Mouse (Mus musculus) forebrain, embryonic 11.5 days (tissue): Measurements from ENCODE around the gene Gm17334. TPM values are rescaled to one million over a fixed set of nuclear protein-coding genes. Genes with fewer than 3 reads are reported as not detected.

Experiments
- ATAC-seq: fragments of 200-750 bp; cut with Nextera tagmentation; replicated peaks from 2 replicates; pipeline ENCODE4 v1.8.0; 2017; ENCODE audit warnings: moderate TSS enrichment; ENCODE audit not compliant: low FRiP score
- DNase-seq: peaks from one replicate; pipeline ENCODE4 v3.0.0-alpha.2; 2017; ENCODE audit warnings: low spot score
- H3K27ac ChIP-seq: fragments of 300-500 bp; sonication (generic); 2 replicates; pipeline ENCODE4 v1.5.1; 2014; ENCODE audit warnings: low read depth, low read length
- H3K27me3 ChIP-seq: fragments of 300-500 bp; sonication (generic); 2 replicates; pipeline ENCODE4 v1.6.1; 2014; ENCODE audit warnings: mild to moderate bottlenecking, low read length, mixed read lengths; ENCODE audit not compliant: control insufficient read depth, insufficient read depth
- H3K36me3 ChIP-seq: fragments of 300-500 bp; sonication (generic); 2 replicates; pipeline ENCODE4 v1.6.1; 2014; ENCODE audit warnings: mild to moderate bottlenecking, low read length, moderate library complexity, mixed read lengths; ENCODE audit not compliant: control insufficient read depth, insufficient read depth
- H3K4me1 ChIP-seq: fragments of 300-500 bp; sonication (generic); replicated peaks from 2 replicates; pipeline ENCODE4 v1.6.1; 2014; ENCODE audit warnings: low read length, mixed read lengths; ENCODE audit not compliant: control insufficient read depth, insufficient read depth
- H3K4me2 ChIP-seq: fragments of 300-500 bp; sonication (generic); 2 replicates; pipeline ENCODE4 v1.6.1; 2014; ENCODE audit warnings: low read depth, mild to moderate bottlenecking, low read length, moderate library complexity, mixed read lengths; ENCODE audit not compliant: severe bottlenecking
- H3K4me3 ChIP-seq: fragments of 300-500 bp; sonication (generic); 2 replicates; pipeline ENCODE4 v1.5.1; 2014; ENCODE audit warnings: low read depth, low read length
- H3K9ac ChIP-seq: fragments of 300-500 bp; sonication (generic); 2 replicates; pipeline ENCODE4 v1.6.1; 2014; ENCODE audit warnings: low read length
- H3K9me3 ChIP-seq: fragments of 300-500 bp; sonication (generic); 2 replicates; pipeline ENCODE4 v1.6.1; 2016; ENCODE audit warnings: low read length, mixed read lengths; ENCODE audit not compliant: control insufficient read depth
- WGBS: fragments of 180-500 bp; shearing (Covaris S2); extraction: QIAGEN DNeasy Blood & Tissue Kit; methylation state at CpG from one replicate; pipeline ENCODE4 v1.1.7; 2014; 5-methylcytosine and 5-hydroxymethylcytosine counted together
- polyA plus RNA-seq: library from polyadenylated mRNA; unstranded; fragments of >200 nt; fragmentation: Nextera tagmentation; extraction: Ambion mirVana; gene quantifications from 2 replicates; pipeline ENCODE4 v1.2.1, GENCODE M21; 2014

Gene Gm17334
- polyA plus RNA-seq, 1 experiment from 2014 or later, result not detected

GRCm38 (mm10) chr11:53736771-53737572, 36.0 kb downstream of the Gm17334 start:
- DNase-seq (peak; percentile 87), ATAC-seq (peak; percentile 33; the same call in 1 of the 2 replicates)
- no peaks in the 10 kb centered on the region for H3K9me3 ChIP-seq
- H3K4me1 ChIP-seq, result no peaks in the 10 kb centered on the region
- no peak overlapping the region for H3K27ac ChIP-seq
- H3K4me2 ChIP-seq, result no peak overlapping the region
- H3K36me3 ChIP-seq, result no peaks in the 10 kb centered on the region
- no peak overlapping the region for H3K9ac ChIP-seq
- H3K4me3 ChIP-seq, result no peak overlapping the region
- no peaks in the 10 kb centered on the region for H3K27me3 ChIP-seq
- 51% methylated on average over 14 of the region's 14 CpGs for WGBS

- Histone ChIP-seq H3K27me3 (no peaks in the 10 kb centered on the region), H3K9me3 (no peaks in the 10 kb centered on the region), H3K4me2 (peak overlapping the region; percentile 34; the same call in 1 of the 2 replicates), H3K36me3 (no peaks in the 10 kb centered on the region), H3K4me3 (no peak overlapping the region), H3K4me1 (no peaks in the 10 kb centered on the region), H3K27ac (no peak overlapping the region), H3K9ac (peak overlapping the region; percentile 33; the same call in 1 of the 2 replicates)
- 24% methylated on average over 17 of the region's 17 CpGs for WGBS
- ATAC-seq, result peak; percentile 85
- peak; percentile 82 for DNase-seq
Measured at GRCm38 (mm10) chr11:53735682-53736245, 37.2 kb downstream of the Gm17334 start.

DNA sequence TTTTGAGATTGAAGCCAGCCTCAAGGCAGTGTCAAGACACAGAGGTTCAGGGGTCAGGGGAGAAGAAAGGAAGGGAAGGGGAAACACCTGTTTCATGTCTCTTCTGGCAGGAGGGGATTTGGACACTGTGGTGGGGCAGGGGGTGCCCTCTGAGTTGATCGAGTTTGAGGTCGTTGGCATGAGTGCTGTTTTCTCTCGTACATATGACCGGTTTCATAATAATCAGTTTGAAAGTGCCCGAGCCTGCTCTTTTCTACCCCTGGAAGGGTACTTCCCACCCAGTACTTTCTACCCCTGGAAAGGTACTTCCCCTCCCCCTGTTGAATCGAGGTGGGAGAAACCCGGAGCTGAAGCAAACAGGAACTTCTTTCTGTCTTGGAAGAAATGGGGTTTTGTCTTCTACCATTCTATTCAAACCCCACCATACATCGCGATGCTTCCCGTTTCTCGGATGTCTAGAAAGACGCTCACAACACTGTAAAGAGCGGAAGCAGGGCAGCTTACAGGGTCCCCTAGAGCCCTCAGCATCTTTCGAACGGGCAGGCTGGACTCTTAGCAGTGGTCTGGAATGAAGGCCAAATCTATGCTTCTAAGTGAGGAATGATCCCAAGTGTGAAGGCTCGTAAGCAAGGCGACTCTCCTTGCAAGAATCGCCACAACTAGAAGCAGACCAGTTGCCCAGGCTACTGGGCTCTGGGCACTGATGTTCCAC, 37.9 kb downstream of the Gm17334 start:
- DNase-seq (no peak), ATAC-seq (no peak)
- Histone ChIP-seq H3K27ac (no peak overlapping the region), H3K4me3 (no peak overlapping the region), H3K9ac (no peak overlapping the region), H3K36me3 (no peaks in the 10 kb centered on the region), H3K4me2 (no peak overlapping the region), H3K9me3 (no peaks in the 10 kb centered on the region), H3K4me1 (no peaks in the 10 kb centered on the region), H3K27me3 (no peaks in the 10 kb centered on the region)
- WGBS, result 71% methylated on average over 18 of the region's 18 CpGs

- Histone ChIP-seq H3K27ac (no peak overlapping the region), H3K27me3 (no peaks in the 10 kb centered on the region), H3K36me3 (no peaks in the 10 kb centered on the region), H3K4me2 (no peak overlapping the region), H3K4me3 (no peak overlapping the region), H3K9ac (no peak overlapping the region), H3K9me3 (no peaks in the 10 kb centered on the region), H3K4me1 (no peaks in the 10 kb centered on the region)
- 80% methylated on average over 2 of the region's 2 CpGs for WGBS
- ATAC-seq (no peak), DNase-seq (no peak)
Measured at GRCm38 (mm10) chr11:53734431-53734830, 38.6 kb downstream of the Gm17334 start.

GRCm38 (mm10) chr11:53733824-53734223, 39.2 kb downstream of the Gm17334 start:
- 84% methylated on average over 7 of the region's 7 CpGs for WGBS
- Histone ChIP-seq H3K4me3 (no peak overlapping the region), H3K4me2 (no peak overlapping the region), H3K9me3 (no peaks in the 10 kb centered on the region), H3K4me1 (no peaks in the 10 kb centered on the region), H3K9ac (no peak overlapping the region), H3K27me3 (no peaks in the 10 kb centered on the region), H3K27ac (no peak overlapping the region), H3K36me3 (no peaks in the 10 kb centered on the region)
- ATAC-seq (no peak), DNase-seq (no peak)

DNA sequence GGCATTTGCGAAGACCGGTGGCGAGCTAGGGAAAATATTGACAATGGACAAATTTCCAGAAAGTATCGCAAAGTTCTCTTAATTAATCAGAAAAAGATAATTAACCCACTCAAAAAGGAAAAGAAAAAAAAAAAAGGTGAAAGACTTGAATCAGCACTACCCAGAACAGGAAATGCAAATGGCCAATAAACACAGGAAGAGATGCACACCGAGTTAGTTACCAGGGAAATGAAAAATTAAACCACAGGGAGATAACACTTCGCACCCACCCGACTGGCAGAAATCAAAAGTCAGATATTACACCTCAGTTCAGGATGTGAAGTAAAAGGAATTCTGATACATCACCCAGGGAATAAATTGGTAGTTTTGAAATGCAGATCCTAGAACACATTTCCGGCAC, 40.7 kb downstream of the Gm17334 start:
- Histone ChIP-seq H3K27ac (no peak overlapping the region), H3K4me3 (no peak overlapping the region), H3K4me1 (no peaks in the 10 kb centered on the region), H3K4me2 (no peak overlapping the region), H3K36me3 (no peaks in the 10 kb centered on the region), H3K9me3 (no peaks in the 10 kb centered on the region), H3K9ac (no peak overlapping the region), H3K27me3 (no peaks in the 10 kb centered on the region)
- WGBS, result 93% methylated on average over 8 of the region's 8 CpGs
- no peak for ATAC-seq
- DNase-seq, result no peak

DNA sequence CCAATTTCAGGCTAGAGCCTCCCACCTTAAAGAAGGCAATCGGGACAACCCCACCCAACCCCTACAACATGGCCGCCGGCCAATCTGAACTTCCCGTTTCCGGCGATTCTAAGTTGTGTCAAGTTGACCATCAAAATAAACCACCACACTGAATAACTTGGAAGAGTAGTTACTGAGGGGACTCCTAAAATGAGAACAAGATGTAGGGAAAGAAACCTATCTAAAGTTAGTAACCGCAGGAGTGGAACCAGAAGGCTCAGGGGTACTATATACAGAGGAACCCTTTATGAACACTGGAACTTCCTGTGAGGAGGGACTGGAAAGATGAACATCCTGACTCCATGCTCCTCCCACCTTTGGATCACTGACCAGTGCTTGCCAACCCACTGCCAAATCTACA, 41.5 kb downstream of the Gm17334 start:
- Histone ChIP-seq H3K36me3 (no peaks in the 10 kb centered on the region), H3K9ac (no peak overlapping the region), H3K4me3 (no peak overlapping the region), H3K27ac (no peak overlapping the region), H3K4me1 (no peaks in the 10 kb centered on the region), H3K4me2 (no peak overlapping the region), H3K27me3 (no peaks in the 10 kb centered on the region), H3K9me3 (no peaks in the 10 kb centered on the region)
- DNase-seq, result no peak
- ATAC-seq, result no peak
- 94% methylated on average over 7 of the region's 7 CpGs for WGBS
